Mouse (Mus musculus): ENCODE results near the gene Naa16.

DNA sequence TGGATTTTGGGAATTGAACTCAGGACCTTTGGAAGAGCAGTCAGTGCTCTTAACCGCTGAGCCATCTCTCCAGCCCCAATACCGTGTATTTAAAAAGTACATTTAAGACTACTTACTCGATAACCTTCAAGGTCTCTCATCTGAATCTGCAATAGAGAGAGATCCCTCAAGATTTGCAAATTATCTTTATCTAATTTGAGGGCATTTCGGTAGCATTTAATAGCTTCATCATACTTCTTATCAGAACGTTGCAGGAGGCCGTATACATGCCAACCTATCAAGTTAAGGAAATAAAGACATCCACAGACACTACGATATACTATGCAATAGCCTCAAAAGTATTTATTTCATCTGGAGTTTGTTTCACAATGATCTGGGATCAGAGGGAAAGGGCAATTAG lies 7.5 kb downstream of the Naa16 start:
- TF ChIP-seq CTCF (IDR thresholded peaks at IDR 0.05; ENCODE audit: low read depth, low read length) (no peak), POLR2A (IDR thresholded peaks at IDR 0.05; ENCODE audit: extremely low read depth, insufficient read depth, low read length) (no peak)

Measured in liver, adult 2 months (tissue).